Mouse (Mus musculus): ENCODE measurements at regions not wholly inside any gene's neighbourhood (a gene's known extent, or its start where the extent isn't known, plus 50 kb on each side); places are given as distances from the start of the nearest gene placed in this dataset.

GRCm38 (mm10) chr15:93787361-93787760 lies 191.7 kb upstream of the Prickle1 start:
- no peaks in the 10 kb centered on the region for H3K36me3 ChIP-seq (ENCODE audit: control insufficient read depth in 1 of 2, insufficient read depth in 2 of 2, low read length in 2 of 2)
- H3K79me2 ChIP-seq (ENCODE audit: control insufficient read depth, insufficient read depth, low read length, poor library complexity): no peaks in the 10 kb centered on the region

GRCm38 (mm10) chr15:93785846-93786412 lies 190.2 kb upstream of the Prickle1 start:
- Histone ChIP-seq H3K79me2 (ENCODE audit: control insufficient read depth, insufficient read depth, low read length, poor library complexity) (no peaks in the 10 kb centered on the region), H3K4me1 (ENCODE audit: control insufficient read depth in 1 of 2, insufficient read depth in 2 of 2, low read length in 2 of 2) (no peaks in the 10 kb centered on the region), H3K9ac (ENCODE audit: control insufficient read depth, low read depth, low read length, poor library complexity, severe bottlenecking) (no peak overlapping the region), H3K9me3 (replicated peaks; ENCODE audit: insufficient read depth, low read length) (no peaks in the 10 kb centered on the region), H3K36me3 (ENCODE audit: control insufficient read depth in 1 of 2, insufficient read depth in 2 of 2, low read length in 2 of 2) (no peaks in the 10 kb centered on the region), H3K27me3 (ENCODE audit: control insufficient read depth in 1 of 2, insufficient read depth in 2 of 2, low read length in 2 of 2) (no peaks in the 10 kb centered on the region), H3K4me3 (ENCODE audit: control insufficient read depth in 1 of 2, insufficient read depth in 1 of 2, low read depth in 2 of 2, low read length in 2 of 2) (no peak overlapping the region), H3K27ac (ENCODE audit: control insufficient read depth, low read depth, low read length) (no peak overlapping the region)
- TF ChIP-seq TCF12 (IDR thresholded peaks at IDR 0.05; ENCODE audit: low read depth, low read length) (no peak), MAFK (IDR thresholded peaks at IDR 0.05; ENCODE audit: borderline replicate concordance, low read depth, low read length) (no peak), ZKSCAN1 (IDR thresholded peaks at IDR 0.05; ENCODE audit: low read depth, low read length) (no peak)
- no peak for DNase-seq (ENCODE audit: low read depth, low spot score)

More at GRCm38 (mm10) chr15:93787361-93787760, 191.7 kb upstream of the Prickle1 start:
- Histone ChIP-seq H3K4me3 (ENCODE audit: control insufficient read depth in 1 of 2, insufficient read depth in 1 of 2, low read depth in 2 of 2, low read length in 2 of 2) (no peak overlapping the region), H3K27me3 (ENCODE audit: control insufficient read depth in 1 of 2, insufficient read depth in 2 of 2, low read length in 2 of 2) (no peaks in the 10 kb centered on the region), H3K4me1 (ENCODE audit: control insufficient read depth in 1 of 2, insufficient read depth in 2 of 2, low read length in 2 of 2) (no peaks in the 10 kb centered on the region), H3K9ac (ENCODE audit: control insufficient read depth, low read depth, low read length, poor library complexity, severe bottlenecking) (no peak overlapping the region), H3K9me3 (replicated peaks; ENCODE audit: insufficient read depth, low read length) (no peaks in the 10 kb centered on the region), H3K27ac (ENCODE audit: control insufficient read depth, low read depth, low read length) (no peak overlapping the region)
- no peak for DNase-seq (ENCODE audit: low read depth, low spot score)
- TF ChIP-seq GATA1 (IDR thresholded peaks at IDR 0.05; ENCODE audit: low read depth, low read length) (no peak), JUND (IDR thresholded peaks at IDR 0.05; ENCODE audit: low read depth, low read length) (no peak), CHD2 (IDR thresholded peaks at IDR 0.05; ENCODE audit: low read length) (no peak), ZNF384 (IDR thresholded peaks at IDR 0.05; ENCODE audit: low read depth, low read length) (no peak), RCOR1 (IDR thresholded peaks at IDR 0.05; ENCODE audit: low read depth, low read length) (no peak), USF2 (IDR thresholded peaks at IDR 0.05; ENCODE audit: borderline replicate concordance in 1 of 2, insufficient read depth in 1 of 2, low read depth in 1 of 2, low read length in 2 of 2) (no peak), TAL1 (IDR thresholded peaks at IDR 0.05; ENCODE audit: low read length) (no peak), ZKSCAN1 (IDR thresholded peaks at IDR 0.05; ENCODE audit: low read depth, low read length) (no peak), ZC3H11A (IDR thresholded peaks at IDR 0.05; ENCODE audit: low read depth, low read length) (no peak), CTCF (IDR thresholded peaks at IDR 0.05 in 2 of 3, conservative IDR thresholded peaks at IDR 0.05 in 1 of 3; ENCODE audit: control insufficient read depth in 1 of 3, insufficient read depth in 1 of 3, low read depth in 2 of 3, low read length in 3 of 3, poor library complexity in 1 of 3, severe bottlenecking in 1 of 3) (no peak), NRF1 (IDR thresholded peaks at IDR 0.05; ENCODE audit: insufficient read depth, low read depth, low read length, poor library complexity, severe bottlenecking) (no peak), TCF12 (IDR thresholded peaks at IDR 0.05; ENCODE audit: low read depth, low read length) (no peak)

GRCm38 (mm10) chr15:93783736-93784135 lies 188.0 kb upstream of the Prickle1 start:
- H3K9me3 ChIP-seq (replicated peaks; ENCODE audit: insufficient read depth, low read length): no peaks in the 10 kb centered on the region
- no peak overlapping the region for H3K27ac ChIP-seq (ENCODE audit: control insufficient read depth, low read depth, low read length)
- H3K9ac ChIP-seq (ENCODE audit: control insufficient read depth, low read depth, low read length, poor library complexity, severe bottlenecking): no peak overlapping the region
- H3K27me3 ChIP-seq (ENCODE audit: control insufficient read depth in 1 of 2, insufficient read depth in 2 of 2, low read length in 2 of 2): no peaks in the 10 kb centered on the region
- H3K4me3 ChIP-seq (ENCODE audit: control insufficient read depth in 1 of 2, insufficient read depth in 1 of 2, low read depth in 2 of 2, low read length in 2 of 2): no peak overlapping the region
- no peak for DNase-seq (ENCODE audit: low read depth, low spot score)
- no peaks in the 10 kb centered on the region for H3K4me1 ChIP-seq (ENCODE audit: control insufficient read depth in 1 of 2, insufficient read depth in 2 of 2, low read length in 2 of 2)
- H3K79me2 ChIP-seq (ENCODE audit: control insufficient read depth, insufficient read depth, low read length, poor library complexity): no peaks in the 10 kb centered on the region
- H3K36me3 ChIP-seq (ENCODE audit: control insufficient read depth in 1 of 2, insufficient read depth in 2 of 2, low read length in 2 of 2): no peaks in the 10 kb centered on the region
- no peak for TF ChIP-seq GABPA (IDR thresholded peaks at IDR 0.05; ENCODE audit: low read depth, low read length)
- no peak for TF ChIP-seq RAD21 (IDR thresholded peaks at IDR 0.05; ENCODE audit: low read depth, low read length)
- no peak for TF ChIP-seq BHLHE40 (IDR thresholded peaks at IDR 0.05; ENCODE audit: borderline replicate concordance, low read depth, low read length)
- no peak for TF ChIP-seq POLR2AphosphoS5 (IDR thresholded peaks at IDR 0.05; ENCODE audit: borderline replicate concordance, low read depth, low read length)
- TF ChIP-seq EP300 (IDR thresholded peaks at IDR 0.05; ENCODE audit: low read depth in 1 of 2, low read length in 2 of 2): no peak
- no peak for TF ChIP-seq E2F4 (IDR thresholded peaks at IDR 0.05; ENCODE audit: borderline replicate concordance, low read depth, low read length)
- no peak for TF ChIP-seq UBTF (IDR thresholded peaks at IDR 0.05; ENCODE audit: borderline replicate concordance, insufficient read depth, low read depth, low read length)
- no peak for TF ChIP-seq CHD1 (IDR thresholded peaks at IDR 0.05; ENCODE audit: low read depth, low read length)
- TF ChIP-seq POLR2AphosphoS2 (IDR thresholded peaks at IDR 0.05; ENCODE audit: low read length): no peak
- no peak for TF ChIP-seq NRF1 (IDR thresholded peaks at IDR 0.05; ENCODE audit: insufficient read depth, low read depth, low read length, poor library complexity, severe bottlenecking)
- no peak for TF ChIP-seq ZNF384 (IDR thresholded peaks at IDR 0.05; ENCODE audit: low read depth, low read length)
- no peak for TF ChIP-seq TAL1 (IDR thresholded peaks at IDR 0.05; ENCODE audit: low read length)
- no peak for TF ChIP-seq RCOR1 (IDR thresholded peaks at IDR 0.05; ENCODE audit: low read depth, low read length)
- TF ChIP-seq TCF12 (IDR thresholded peaks at IDR 0.05; ENCODE audit: low read depth, low read length): no peak
- no peak for TF ChIP-seq USF2 (IDR thresholded peaks at IDR 0.05; ENCODE audit: borderline replicate concordance in 1 of 2, insufficient read depth in 1 of 2, low read depth in 1 of 2, low read length in 2 of 2)
